Mouse (Mus musculus): ENCODE measurements around the gene Ildr1. TPM values are rescaled to one million over a fixed set of nuclear protein-coding genes. Genes with fewer than 3 reads are reported as not detected.

Gene Ildr1
- polyA plus RNA-seq, 1 experiment, result 0.42 TPM

GRCm38 (mm10) chr16:36666448-36667017 lies 27.2 kb upstream of the Ildr1 start:
- Histone ChIP-seq H3K4me1 (ENCODE audit: control insufficient read depth, insufficient read depth, low read length) (no peaks in the 10 kb centered on the region), H3K27ac (ENCODE audit: insufficient read depth, low read length) (no peak overlapping the region), H3K4me3 (ENCODE audit: insufficient read depth, low read length) (no peak overlapping the region)
- TF ChIP-seq CTCF (IDR thresholded peaks at IDR 0.05; ENCODE audit: extremely low read depth, insufficient read depth, low read length), result no peak
- TF ChIP-seq POLR2A (IDR thresholded peaks at IDR 0.05; ENCODE audit: extremely low read depth, insufficient read depth, low read length), result no peak

- Histone ChIP-seq H3K4me3 (ENCODE audit: insufficient read depth, low read length) (no peak overlapping the region), H3K4me1 (ENCODE audit: control insufficient read depth, insufficient read depth, low read length) (no peaks in the 10 kb centered on the region), H3K27ac (ENCODE audit: insufficient read depth, low read length) (no peak overlapping the region)
- TF ChIP-seq CTCF (IDR thresholded peaks at IDR 0.05; ENCODE audit: extremely low read depth, insufficient read depth, low read length), result no peak
- no peak for TF ChIP-seq POLR2A (IDR thresholded peaks at IDR 0.05; ENCODE audit: extremely low read depth, insufficient read depth, low read length)
These were observed 23.2 kb upstream of the Ildr1 start for GRCm38 (mm10) chr16:36670590-36670989.

- H3K27ac ChIP-seq (ENCODE audit: insufficient read depth, low read length), result no peak overlapping the region
- no peak overlapping the region for H3K4me3 ChIP-seq (ENCODE audit: insufficient read depth, low read length)
- no peaks in the 10 kb centered on the region for H3K4me1 ChIP-seq (ENCODE audit: control insufficient read depth, insufficient read depth, low read length)
- TF ChIP-seq CTCF (IDR thresholded peaks at IDR 0.05; ENCODE audit: extremely low read depth, insufficient read depth, low read length) (no peak), POLR2A (IDR thresholded peaks at IDR 0.05; ENCODE audit: extremely low read depth, insufficient read depth, low read length) (no peak)
These were observed 20.6 kb upstream of the Ildr1 start for GRCm38 (mm10) chr16:36673196-36673595.

- Histone ChIP-seq H3K4me3 (ENCODE audit: insufficient read depth, low read length) (no peak overlapping the region), H3K27ac (ENCODE audit: insufficient read depth, low read length) (no peak overlapping the region), H3K4me1 (ENCODE audit: control insufficient read depth, insufficient read depth, low read length) (no peaks in the 10 kb centered on the region)
- TF ChIP-seq POLR2A (IDR thresholded peaks at IDR 0.05; ENCODE audit: extremely low read depth, insufficient read depth, low read length) (no peak), CTCF (IDR thresholded peaks at IDR 0.05; ENCODE audit: extremely low read depth, insufficient read depth, low read length) (no peak)
These were observed 19.1 kb upstream of the Ildr1 start for GRCm38 (mm10) chr16:36674457-36675204.

GRCm38 (mm10) chr16:36675304-36675703 lies 18.5 kb upstream of the Ildr1 start:
- no peaks in the 10 kb centered on the region for H3K4me1 ChIP-seq (ENCODE audit: control insufficient read depth, insufficient read depth, low read length)
- H3K4me3 ChIP-seq (ENCODE audit: insufficient read depth, low read length), result no peak overlapping the region
- no peak for TF ChIP-seq CTCF (IDR thresholded peaks at IDR 0.05; ENCODE audit: extremely low read depth, insufficient read depth, low read length)
- no peak for TF ChIP-seq POLR2A (IDR thresholded peaks at IDR 0.05; ENCODE audit: extremely low read depth, insufficient read depth, low read length)
- H3K27ac ChIP-seq (ENCODE audit: insufficient read depth, low read length), result no peak overlapping the region

- no peak overlapping the region for H3K27ac ChIP-seq (ENCODE audit: insufficient read depth, low read length)
- H3K4me3 ChIP-seq (ENCODE audit: insufficient read depth, low read length), result no peak overlapping the region
These were observed 17.9 kb upstream of the Ildr1 start for GRCm38 (mm10) chr16:36675902-36676301.

GRCm38 (mm10) chr16:36681829-36682228 lies 11.9 kb upstream of the Ildr1 start:
- no peak for TF ChIP-seq CTCF (IDR thresholded peaks at IDR 0.05; ENCODE audit: extremely low read depth, insufficient read depth, low read length)
- TF ChIP-seq POLR2A (IDR thresholded peaks at IDR 0.05; ENCODE audit: extremely low read depth, insufficient read depth, low read length), result no peak
- Histone ChIP-seq H3K4me1 (ENCODE audit: control insufficient read depth, insufficient read depth, low read length) (peaks cover 1% of the 10 kb centered on the region; the same call in 1 of the 2 replicates), H3K27ac (ENCODE audit: insufficient read depth, low read length) (no peak overlapping the region), H3K4me3 (ENCODE audit: insufficient read depth, low read length) (no peak overlapping the region)

More at GRCm38 (mm10) chr16:36675902-36676301, 17.9 kb upstream of the Ildr1 start:
- H3K4me1 ChIP-seq (ENCODE audit: control insufficient read depth, insufficient read depth, low read length), result no peaks in the 10 kb centered on the region
- TF ChIP-seq CTCF (IDR thresholded peaks at IDR 0.05; ENCODE audit: extremely low read depth, insufficient read depth, low read length) (no peak), POLR2A (IDR thresholded peaks at IDR 0.05; ENCODE audit: extremely low read depth, insufficient read depth, low read length) (no peak)

GRCm38 (mm10) chr16:36684325-36684918 lies 9.4 kb upstream of the Ildr1 start:
- H3K4me1 ChIP-seq (ENCODE audit: control insufficient read depth, insufficient read depth, low read length), result peaks cover 1% of the 10 kb centered on the region; the same call in 1 of the 2 replicates
- no peak overlapping the region for H3K4me3 ChIP-seq (ENCODE audit: insufficient read depth, low read length)
- no peak overlapping the region for H3K27ac ChIP-seq (ENCODE audit: insufficient read depth, low read length)
- no peak for TF ChIP-seq POLR2A (IDR thresholded peaks at IDR 0.05; ENCODE audit: extremely low read depth, insufficient read depth, low read length)

- no peak overlapping the region for H3K27ac ChIP-seq (ENCODE audit: insufficient read depth, low read length)
- H3K4me3 ChIP-seq (ENCODE audit: insufficient read depth, low read length), result no peak overlapping the region
- peaks cover 1% of the 10 kb centered on the region; the same call in 1 of the 2 replicates for H3K4me1 ChIP-seq (ENCODE audit: control insufficient read depth, insufficient read depth, low read length)
- no peak for TF ChIP-seq CTCF (IDR thresholded peaks at IDR 0.05; ENCODE audit: extremely low read depth, insufficient read depth, low read length)
- no peak for TF ChIP-seq POLR2A (IDR thresholded peaks at IDR 0.05; ENCODE audit: extremely low read depth, insufficient read depth, low read length)
These were observed 5.7 kb upstream of the Ildr1 start for GRCm38 (mm10) chr16:36688076-36688475.

- no peak overlapping the region for H3K4me3 ChIP-seq (ENCODE audit: insufficient read depth, low read length)
- H3K27ac ChIP-seq (ENCODE audit: insufficient read depth, low read length), result no peak overlapping the region
- H3K4me1 ChIP-seq (ENCODE audit: control insufficient read depth, insufficient read depth, low read length), result no peaks in the 10 kb centered on the region
- TF ChIP-seq CTCF (IDR thresholded peaks at IDR 0.05; ENCODE audit: extremely low read depth, insufficient read depth, low read length), result no peak
- TF ChIP-seq POLR2A (IDR thresholded peaks at IDR 0.05; ENCODE audit: extremely low read depth, insufficient read depth, low read length), result no peak
These were observed 2.3 kb upstream of the Ildr1 start for GRCm38 (mm10) chr16:36691484-36691883.

Data from cortical plate, adult 2 months (tissue).